Mouse (Mus musculus): Measurements from ENCODE around the gene 2310030G06Rik.

2310030G06Rik gene

DNA sequence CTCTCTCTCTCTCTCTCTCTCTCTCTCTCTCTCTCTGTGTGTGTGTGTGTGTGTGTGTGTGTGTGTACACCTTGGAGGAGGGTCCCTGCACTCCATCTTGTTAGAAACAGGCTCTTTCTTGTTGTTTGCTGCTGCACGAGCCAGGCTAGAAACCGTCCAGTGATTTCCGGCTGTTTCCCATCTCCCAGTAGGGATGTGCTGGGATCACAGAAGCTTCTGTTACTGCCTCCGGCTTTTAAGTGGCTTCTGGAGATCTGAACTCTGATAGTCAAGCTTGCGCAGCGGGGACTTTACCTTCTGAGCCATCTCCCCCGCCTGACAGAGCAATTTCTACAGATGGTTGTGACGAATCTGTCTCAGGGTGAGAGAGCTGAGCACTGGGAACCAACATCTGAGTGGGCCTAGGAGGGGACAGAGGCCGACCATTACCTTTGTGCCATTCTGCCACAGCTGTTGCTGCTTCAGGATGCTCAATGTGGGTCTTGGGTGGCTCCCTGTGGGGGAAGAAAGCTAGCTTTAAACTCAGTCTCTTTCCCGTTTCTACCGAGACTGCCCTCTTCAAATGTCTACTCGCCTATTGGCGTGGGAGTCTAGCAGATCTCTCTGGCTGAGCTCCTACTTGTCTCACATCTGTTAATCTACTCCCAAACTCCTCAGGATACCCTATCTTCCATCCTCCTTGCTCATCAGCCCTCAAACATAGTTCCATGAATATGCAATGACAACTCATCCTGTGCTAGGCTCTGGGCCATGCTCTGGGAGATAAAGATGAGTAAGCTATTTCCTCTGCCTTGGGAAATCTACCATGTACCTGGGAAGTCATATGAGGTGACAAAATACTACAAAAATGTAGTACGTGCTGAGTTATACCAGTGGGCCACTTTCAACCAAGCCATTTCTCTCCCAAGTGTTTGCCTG is 5.2 kb downstream of the 2310030G06Rik start:
- DNase-seq, result no peak

DNA sequence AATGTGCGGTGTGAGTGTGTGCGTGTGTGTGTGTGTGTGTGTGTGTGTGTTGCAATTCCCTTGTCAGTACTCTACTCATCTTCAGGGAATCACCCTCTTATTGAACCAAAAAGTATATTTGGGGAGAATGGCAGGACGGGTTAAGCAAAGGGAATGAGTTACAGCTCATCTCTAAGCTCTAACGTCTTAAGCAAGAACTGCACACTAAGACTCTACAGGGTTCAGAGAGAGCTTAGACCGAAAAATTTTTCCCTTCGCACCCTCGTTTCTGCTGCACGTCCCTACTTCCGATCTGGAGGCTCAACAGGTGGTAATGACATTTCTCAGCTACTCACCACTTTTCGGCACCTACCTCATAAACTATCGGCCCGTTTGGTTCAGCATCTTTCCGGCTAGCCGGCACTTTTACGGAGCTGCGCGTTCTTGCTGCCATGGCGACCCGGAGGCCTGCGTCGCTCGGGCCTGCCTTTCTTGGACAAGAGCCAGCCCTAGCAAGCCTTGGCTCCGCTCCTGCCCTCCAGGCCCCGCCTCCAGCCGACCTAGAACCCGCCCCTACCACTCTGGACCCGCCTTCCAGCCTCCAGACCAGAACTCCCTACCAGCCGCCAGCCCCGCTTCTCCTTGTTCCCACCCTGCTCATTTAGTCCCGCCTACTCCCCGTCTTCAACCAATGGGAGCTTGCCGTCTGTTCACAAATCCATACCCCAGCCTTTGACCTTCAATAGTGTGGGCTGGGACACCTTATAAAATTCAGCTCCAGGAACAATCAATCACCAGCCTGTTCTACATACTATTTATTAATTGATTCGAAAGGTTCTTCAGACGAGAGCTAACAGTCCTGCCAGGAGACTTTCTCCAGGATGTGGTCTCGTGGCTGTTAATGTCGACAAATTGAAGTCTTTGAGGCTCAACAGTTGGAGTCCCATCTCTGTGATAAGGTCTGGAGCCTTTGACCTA is 7.1 kb downstream of the 2310030G06Rik start, which contains the start of gene Dixdc1:
Gene Dixdc1, minus strand, starts transcription at position 604 of the 957 bp plus-strand sequence.
- DNase-seq, result peak; percentile 89

DNA sequence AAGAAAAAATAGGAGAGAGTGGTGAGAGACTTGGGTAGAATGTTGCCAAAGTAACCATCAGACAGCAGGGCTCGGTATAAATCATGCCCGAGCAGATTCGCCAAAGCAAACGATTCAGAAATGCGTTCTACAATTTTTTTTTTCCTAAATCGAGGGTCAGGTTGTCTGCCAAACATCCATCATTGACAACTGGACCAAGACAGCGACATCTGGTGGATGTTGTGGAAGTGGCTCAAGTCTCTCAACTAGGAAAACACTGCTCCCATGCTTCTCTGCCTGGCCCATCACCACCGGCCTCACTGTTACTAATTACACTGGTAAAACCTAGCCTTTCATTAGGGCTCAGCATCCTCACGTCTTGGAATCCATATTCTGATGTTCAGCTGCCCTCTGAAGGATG is 11.3 kb downstream of the 2310030G06Rik start:
- DNase-seq, result peak; percentile 71

DNA sequence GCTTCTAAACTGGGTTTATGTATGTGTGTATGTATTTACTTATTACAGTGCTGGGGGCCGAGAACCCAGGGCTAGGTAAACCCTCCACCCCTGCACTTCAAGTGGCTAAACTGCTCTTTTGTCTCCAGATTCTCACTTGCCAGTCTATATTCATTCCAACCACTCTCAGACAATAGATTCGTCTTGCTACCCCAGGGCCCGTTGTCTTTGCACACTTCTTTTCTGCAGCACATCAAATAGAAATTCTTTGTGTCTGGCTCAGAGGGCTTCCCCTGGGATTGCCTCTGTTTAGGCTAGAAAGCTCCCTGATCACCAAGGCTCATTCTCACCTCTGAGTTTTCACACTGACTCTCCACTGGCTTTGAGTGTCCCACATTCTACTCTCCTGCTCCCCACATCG is 13.8 kb downstream of the 2310030G06Rik start:
- DNase-seq, result no peak

DNA sequence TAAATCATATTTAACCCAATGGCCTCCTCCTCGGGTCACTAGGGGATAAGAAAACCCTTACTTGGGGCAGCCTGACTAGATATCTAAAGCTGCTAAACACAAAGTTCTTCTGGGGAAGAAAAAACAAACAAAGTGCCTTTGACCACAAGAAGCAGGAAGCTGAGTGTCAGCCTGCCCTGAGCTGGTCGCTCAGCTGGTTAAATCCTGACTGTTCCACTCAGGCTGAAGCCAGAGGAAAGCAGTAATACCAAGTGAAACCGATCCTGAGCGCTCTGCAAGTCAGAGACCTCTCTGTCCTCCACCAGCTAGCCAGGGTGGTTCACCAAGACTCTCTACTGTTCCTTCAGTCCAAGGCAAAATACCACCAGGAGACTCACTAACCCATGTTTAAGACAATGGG is 16.7 kb downstream of the 2310030G06Rik start:
- no peak for DNase-seq

DNA sequence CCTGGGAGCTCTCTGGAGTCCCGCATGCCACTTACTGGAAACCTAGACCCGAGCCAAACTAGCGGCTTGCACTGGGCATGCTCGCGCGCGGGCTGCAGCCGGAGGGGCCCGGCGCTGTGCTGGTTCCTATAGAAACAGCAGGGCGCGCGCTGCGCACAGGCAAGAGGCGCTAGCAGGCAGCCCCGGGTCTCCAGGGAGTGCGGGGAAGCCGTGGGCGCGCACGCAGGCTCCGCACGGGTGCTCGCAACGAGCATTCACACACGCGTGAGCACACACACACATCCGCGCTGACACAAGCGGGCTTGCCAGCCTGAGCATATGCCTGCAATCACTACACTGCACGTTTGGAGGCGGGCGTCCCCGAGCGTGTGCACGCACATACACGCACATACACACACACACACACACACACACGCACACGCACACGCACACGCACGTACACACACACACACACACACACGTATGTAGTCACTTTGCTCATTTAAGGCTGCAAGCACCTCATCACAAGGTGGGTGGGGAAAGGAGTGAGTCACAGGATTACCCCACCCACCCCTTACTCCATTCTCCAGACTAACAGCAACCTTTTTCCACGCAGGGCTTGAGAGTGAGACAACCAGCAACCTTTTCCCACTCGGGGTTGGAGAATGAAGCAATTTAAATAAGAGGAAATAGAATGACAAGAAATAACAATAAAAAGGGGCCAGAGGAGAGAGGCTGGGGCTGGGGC is 18.2 kb downstream of the 2310030G06Rik start:
- peak; percentile 88 for DNase-seq

DNA sequence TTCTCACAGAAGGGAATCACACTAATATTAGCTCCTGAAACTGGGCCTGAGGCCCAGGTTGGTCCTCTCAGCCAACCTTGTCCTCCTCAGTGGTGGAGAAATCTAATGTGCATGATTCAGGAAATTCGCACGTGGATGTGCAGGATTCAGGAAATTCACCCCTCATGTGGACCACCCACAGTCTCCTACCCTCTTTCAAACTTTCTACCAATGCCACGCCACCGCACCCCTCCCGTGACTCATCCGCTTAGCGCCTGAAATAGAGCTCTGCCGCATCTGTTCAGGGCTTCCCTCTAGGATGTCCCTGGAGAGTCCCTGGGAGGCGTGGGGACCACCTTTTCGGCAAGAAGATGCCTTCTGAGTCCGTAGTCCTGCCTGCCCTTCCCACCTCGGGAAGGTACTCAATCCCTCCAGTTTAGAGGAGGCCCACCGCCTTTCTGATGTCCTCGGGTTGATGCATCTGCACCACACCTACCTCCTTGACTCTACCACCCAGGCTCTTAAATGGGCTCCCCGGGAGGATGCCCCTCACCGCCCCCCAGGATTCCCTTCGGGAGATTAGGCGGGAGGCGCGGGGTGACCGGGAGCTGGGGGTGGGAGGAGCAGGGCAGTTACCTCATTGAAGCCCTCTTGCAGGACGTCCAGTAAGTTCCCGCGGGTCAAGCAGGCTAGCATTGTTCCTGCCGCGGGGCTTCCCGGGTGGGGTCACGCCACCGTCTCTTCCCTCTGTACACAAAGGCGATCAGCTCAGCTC is 19.0 kb downstream of the 2310030G06Rik start:
- DNase-seq, result peak; percentile 74

DNA sequence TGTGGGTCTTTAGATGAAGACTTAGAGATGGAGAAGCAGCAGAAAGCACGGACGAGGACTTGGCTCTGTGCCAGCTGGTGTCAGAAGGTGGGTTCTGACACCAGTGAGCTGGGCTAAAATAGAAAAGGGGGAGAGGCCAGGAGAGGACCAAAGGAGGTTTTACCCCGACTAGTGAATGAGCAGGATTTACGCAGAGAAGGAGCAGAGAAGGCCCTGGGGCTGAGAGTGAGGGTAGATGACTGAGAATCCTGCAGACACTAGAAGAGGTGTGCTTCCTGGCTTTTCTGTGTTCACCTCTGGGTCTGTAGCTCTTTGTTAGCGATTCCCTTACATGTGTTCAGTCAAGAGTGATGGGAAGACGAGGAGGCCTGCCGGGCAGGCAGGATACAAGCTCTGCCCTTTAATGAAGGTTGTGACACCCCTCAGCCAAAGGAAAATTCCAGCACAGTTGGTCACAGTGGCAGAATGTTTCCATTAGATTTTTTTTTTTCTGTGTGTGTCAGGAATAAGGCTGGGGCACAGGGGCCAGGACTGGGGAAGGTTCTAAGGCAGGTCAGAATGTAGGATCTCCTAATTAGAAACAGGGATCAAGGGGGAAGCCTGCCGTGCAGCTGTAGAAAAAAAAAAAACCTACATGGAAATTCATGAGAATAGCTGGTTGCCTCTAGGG is 20.3 kb downstream of the 2310030G06Rik start:
- peak; percentile 71 for DNase-seq

DNA sequence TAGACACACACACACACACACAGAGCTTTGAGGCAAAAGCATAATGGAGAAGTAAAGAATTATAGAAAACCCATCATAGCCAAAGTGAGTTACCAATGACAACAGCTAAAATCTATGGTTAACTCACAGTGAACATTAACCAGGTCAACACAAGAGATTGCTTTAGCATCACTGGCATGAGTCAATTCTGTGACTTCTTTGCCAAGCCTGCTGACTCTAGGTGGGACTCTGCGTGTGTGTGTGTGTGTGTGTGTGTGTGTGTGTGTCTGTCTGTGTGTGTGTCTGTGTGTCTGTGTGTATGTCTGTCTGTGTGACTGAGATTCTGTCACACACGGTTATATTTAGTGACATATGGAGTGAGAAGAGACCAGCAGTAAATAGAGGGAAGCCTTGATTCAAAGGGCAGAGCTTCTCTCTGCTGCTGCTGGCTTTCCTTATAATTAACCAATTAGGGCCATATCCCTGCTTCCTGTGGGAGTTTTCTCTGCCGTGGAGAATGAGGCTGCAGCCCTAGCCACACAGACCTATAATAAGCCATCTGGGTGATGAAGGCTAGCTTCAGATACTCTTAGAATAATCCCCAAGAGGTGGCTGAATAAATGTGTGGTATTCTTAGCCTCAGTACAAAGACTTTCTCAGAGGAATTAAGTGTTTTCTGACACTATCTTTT is 21.5 kb downstream of the 2310030G06Rik start:
- DNase-seq, result no peak

DNA sequence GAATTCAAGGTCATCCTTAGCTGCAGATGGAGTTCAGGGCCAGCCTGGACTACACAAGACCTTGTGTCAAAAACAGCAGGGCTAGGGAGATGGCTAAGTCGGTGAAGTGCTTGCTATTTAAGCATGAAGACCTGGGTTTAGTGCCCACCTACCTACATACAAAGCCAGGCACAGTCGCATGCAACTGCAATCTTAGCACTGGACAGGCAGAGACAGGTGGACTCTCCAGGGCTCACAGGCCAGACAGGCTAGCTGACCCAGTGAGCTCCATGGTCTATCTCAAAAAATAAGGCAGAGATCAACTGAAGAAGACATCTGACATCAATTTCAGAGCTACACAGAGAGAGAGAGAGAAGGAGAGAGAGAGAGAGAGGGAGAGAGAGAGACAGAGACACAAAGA is 22.2 kb downstream of the 2310030G06Rik start:
- DNase-seq, result no peak

DNA sequence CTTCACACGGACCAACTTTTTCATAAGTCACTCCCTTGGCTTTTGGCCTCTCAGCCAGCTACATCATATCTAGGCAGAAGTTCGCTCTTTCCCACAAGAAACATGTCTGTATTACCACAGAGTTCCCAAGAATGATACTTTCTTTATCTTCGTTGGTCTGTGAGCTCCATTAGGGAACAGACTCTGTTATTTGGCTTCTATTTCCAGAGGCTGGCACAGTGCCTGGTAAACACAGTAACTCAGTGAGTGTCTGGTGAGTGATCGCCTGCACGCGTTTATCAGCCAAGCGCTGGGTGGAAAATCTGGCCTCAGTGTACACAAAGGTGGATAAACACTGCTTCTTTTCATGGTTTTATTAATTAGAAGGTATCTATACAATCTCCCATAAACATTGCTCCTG is 22.9 kb downstream of the 2310030G06Rik start:
- DNase-seq, result peak; percentile 88

DNA sequence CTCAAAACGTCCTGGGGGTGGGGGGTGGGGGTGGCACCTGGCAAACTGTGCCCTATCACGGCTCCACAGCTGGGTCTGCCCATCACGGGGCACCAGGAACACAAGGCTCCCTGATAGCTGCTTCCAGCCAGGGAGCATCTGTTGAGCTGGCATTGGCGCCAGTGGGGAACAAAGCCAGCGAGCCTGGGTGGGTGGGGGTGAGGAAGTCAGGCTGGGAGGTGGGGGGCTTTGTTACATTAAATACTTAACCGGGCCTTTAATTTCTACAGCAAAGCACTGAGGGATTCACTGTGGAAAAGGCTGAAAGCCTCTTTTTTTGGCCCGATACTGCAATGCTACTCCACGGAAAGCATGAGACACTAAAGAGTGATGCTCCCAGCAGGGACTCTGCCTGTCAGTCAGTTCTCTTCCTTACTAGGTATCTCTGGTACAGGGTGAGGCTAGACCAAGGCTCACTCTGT is 23.9 kb downstream of the 2310030G06Rik start:
- peak; percentile 67 for DNase-seq

DNA sequence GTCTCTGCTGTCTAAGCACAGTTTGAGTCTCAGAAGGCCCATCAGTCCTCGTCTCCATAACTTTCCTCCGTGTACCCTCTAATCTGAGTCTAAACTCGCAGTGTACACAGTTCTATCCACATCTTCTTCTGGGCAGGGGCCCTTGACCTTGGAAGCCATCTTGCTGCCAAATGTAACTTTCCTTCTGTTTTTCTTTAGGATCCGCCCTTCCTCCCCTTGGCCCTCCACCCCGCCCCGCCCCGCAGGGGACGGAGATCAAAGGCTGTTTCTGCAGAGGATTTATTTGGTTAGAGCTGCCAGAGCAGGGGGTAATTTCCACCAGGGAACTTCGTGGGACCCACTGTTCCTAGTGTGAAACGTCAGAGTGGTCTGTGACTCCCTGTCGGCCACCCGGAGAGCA is 25.3 kb downstream of the 2310030G06Rik start:
- no peak for DNase-seq

DNA sequence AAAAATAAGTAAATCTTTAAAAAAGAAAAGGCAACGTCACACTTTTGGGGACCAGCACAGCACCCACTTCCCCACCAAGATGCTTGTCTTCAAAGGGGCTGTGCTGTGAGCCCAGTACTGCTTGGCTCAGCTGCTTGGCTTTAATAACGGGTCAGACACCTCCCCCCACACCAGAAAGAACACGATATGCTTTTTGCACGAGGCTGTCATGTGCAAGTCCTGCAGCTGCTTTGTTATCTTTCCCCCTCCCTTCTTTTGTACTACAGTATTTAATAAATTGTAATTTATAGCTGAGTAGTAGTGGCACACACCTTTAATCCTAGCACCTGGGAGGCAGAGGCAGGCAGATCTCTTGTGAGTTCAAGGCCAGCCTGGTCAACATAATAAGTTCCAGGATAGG is 27.5 kb downstream of the 2310030G06Rik start:
- DNase-seq, result no peak

DNA sequence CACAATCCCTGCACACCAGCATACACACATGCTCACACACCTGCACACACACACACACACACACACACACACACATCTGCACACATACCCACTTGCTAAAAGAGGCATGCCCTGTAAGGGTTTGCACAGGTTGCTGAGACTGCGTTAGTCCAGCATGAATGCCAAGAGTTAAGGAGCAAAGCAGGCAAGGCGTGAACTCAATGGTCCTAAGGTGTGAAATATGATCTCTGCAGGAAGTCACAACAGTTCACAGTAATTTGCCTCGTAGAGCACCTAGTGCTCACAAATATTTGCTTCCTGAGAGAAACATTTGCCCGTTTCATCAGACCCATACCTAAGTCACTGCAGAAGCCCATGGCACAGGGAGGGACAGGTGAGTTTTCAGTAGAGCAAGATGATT is 32.1 kb downstream of the 2310030G06Rik start:
- DNase-seq, result no peak

DNA sequence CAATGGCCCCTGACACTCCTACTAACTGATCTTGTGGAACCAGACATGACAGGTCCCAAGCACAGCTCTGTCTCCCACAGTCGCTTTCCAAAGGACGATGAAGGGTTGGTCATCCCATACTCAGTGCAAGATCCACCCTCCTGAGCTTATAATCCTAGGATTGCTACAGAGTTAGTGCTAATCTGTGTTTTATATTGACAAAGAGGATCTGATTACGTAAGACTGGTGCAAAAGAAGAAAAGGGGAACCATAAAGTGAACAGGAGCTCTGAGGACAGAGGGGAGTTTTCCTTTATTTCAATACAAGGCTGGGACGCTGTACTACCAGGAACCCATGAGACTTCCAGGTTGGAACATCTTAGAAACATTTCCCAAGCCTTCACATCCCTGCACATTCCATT is 35.0 kb downstream of the 2310030G06Rik start:
- DNase-seq, result no peak

DNA sequence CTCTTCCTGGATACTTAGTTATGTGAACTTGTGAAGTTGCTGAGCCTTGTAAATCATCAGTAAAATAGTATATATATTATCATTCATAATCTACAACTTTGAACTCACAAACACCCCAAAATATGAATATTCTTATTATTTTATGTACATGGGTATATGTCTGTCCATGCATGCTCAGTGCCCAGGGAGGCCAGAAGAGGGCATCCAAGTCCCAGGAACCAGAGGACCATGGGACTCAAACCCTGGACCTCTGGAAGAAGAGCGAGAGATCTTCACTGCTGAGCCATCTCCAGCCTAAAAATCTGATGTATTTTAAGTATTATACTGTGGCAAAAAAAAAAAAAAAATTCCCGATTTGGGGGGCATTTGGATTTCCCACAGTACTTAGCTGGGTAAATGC is 37.2 kb downstream of the 2310030G06Rik start:
- no peak for DNase-seq

DNA sequence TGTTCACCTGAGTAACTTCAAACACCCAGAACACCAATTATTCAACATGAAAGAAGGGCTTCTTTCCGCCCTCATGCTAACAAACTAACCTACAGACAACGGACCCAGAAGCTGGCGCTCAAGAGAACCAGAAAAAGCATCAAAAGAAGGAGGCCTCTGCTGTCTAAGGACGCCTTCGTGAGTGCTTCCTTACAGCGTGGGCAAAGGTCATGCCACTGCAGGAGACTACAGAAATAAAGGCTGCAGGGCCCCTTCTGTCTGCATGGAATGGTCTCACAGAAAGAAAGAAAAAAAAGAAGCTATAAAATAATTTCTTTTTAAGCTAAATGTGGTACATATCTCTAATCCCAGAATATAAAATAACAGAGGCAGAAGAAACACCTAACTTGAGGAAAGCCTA is 41.4 kb downstream of the 2310030G06Rik start:
- DNase-seq, result no peak

DNA sequence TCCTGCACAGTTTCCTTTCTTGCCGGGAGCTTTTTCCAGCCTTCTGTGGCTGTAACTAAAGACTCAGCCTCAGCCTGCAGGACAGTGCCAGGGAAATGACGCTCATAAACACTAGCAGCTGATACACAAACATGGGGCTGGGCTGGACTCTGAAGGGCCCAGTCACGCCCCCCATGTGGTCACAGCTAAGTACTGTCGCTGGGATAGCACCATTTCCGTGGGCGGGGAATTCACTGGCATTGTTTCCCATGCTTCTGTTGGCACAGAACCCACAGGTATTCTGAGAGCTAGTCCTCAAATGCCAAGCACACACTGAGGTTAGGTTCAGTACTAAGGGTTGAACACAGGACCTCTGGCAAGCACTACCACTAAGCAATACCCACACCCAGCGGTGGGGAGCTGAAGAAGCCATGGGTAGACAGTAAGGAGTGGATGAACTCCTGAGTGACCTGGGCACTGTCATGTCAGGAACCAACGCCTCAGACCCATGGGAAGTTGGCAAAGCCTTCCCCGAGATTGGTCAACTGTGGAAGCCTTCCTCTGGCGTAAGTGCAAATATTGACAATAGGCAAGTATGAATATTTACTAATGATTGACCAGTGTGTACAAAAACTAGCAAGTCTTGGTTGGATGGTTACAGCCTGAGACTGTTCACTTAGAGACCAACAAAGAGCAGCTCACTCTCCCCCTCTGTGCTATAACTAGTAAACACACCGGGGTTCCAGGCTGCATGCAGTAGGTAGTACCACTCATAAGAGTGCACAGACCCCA is 45.2 kb downstream of the 2310030G06Rik start:
- DNase-seq, result peak; percentile 79

All from cerebellum, adult 9-11 months (tissue).